Mouse (Mus musculus) activated CD4-positive, CD25-positive, alpha-beta regulatory T cell (primary cell): Measurements from ENCODE around the gene C8g. TPM values are rescaled to one million over a fixed set of nuclear protein-coding genes. Genes with fewer than 3 reads are reported as not detected.

Experiments used
- polyA plus RNA-seq, 2 experiments: library from polyadenylated mRNA; unstranded; fragments of 100-300 nt; shearing (Covaris generic); gene quantifications; one replicate each; pipeline ENCODE4 v1.2.1; 2017

C8g gene
- 1 to 10 TPM; 5.9 to 6.1 TPM for polyA plus RNA-seq

GRCm38 (mm10) chr2:25501593-25502486 is at the start of gene C8g:
Gene C8g, minus strand, starts transcription at chr2:25501719.

GRCm38 (mm10) chr2:25546811-25547491 is 45.4 kb upstream of the C8g start, which contains the start of gene Traf2:
Gene Traf2, minus strand, starts transcription at chr2:25546940.

GRCm38 (mm10) chr2:25500576-25501405 is 728 bp downstream of the C8g start, which contains the start of gene Fbxw5:
Gene Fbxw5, plus strand, starts transcription at chr2:25500750.

GRCm38 (mm10) chr2:25493476-25493961 is 8.0 kb downstream of the C8g start, which contains the start of gene Lcn12:
Gene Lcn12, minus strand, starts transcription at chr2:25493911.

GRCm38 (mm10) chr2:25469969-25470368 is 31.6 kb downstream of the C8g start, which contains the start of gene Ptgds:
Gene Ptgds, minus strand, starts transcription at chr2:25470046.

GRCm38 (mm10) chr2:25460551-25461309 is 40.8 kb downstream of the C8g start, which contains the start of gene Paxx:
Gene Paxx, minus strand, starts transcription at chr2:25461094.

GRCm38 (mm10) chr2:25456205-25456953 is 45.1 kb downstream of the C8g start, which contains the start of gene Clic3:
Gene Clic3, plus strand, starts transcription at chr2:25456838.

Other genes with a start within 250 kb of the C8g start
- 10 to 100 TPM; 31.0 to 41.1 TPM for gene Tmem203, start 246.3 kb downstream of the C8g start, polyA plus RNA-seq
- gene Tprn, start 239.1 kb downstream of the C8g start, polyA plus RNA-seq = 10 to 100 TPM; 10.9 to 12.4 TPM
- 100 to 1,000 TPM; 140 TPM for gene Ssna1, start 229.3 kb downstream of the C8g start, polyA plus RNA-seq
- 10 to 100 TPM; 78.1 to 84.1 TPM for gene Anapc2, start 229.2 kb downstream of the C8g start, polyA plus RNA-seq
- not detected for gene Tmem210, start 213.6 kb downstream of the C8g start, polyA plus RNA-seq
- not detected for gene Lrrc26, start 211.8 kb downstream of the C8g start, polyA plus RNA-seq
- under 1 TPM; 0.10 to 0.39 TPM for gene Grin1, start 182.5 kb downstream of the C8g start, polyA plus RNA-seq
- 10 to 100 TPM; 17.2 to 17.6 TPM for gene Man1b1, start 169.4 kb downstream of the C8g start, polyA plus RNA-seq
- gene Dpp7, start 145.4 kb downstream of the C8g start, polyA plus RNA-seq = 10 to 100 TPM; 13.0 to 16.1 TPM
- gene Uap1l1, start 136.0 kb downstream of the C8g start, polyA plus RNA-seq = 10 to 100 TPM; 50.7 to 71.9 TPM
- 1 to 10 TPM; 4.3 to 6.6 TPM for gene Sapcd2, start 129.4 kb downstream of the C8g start, polyA plus RNA-seq
- under 1 TPM in 1 of 2 experiments, not detected in 1; 0.17 TPM for gene Entpd2, start 105.8 kb downstream of the C8g start, polyA plus RNA-seq
- gene Npdc1, start 102.4 kb downstream of the C8g start, polyA plus RNA-seq = 1 to 10 TPM; 1.1 to 4.0 TPM
- 10 to 100 TPM; 13.1 to 35.9 TPM for gene Fut7, start 78.5 kb downstream of the C8g start, polyA plus RNA-seq
- gene Abca2, start 73.0 kb downstream of the C8g start, polyA plus RNA-seq = 10 to 100 TPM; 20.5 to 67.6 TPM
- 1 to 10 TPM; 1.1 to 2.4 TPM for gene Clic3, start 44.9 kb downstream of the C8g start, polyA plus RNA-seq
- 100 to 1,000 TPM in 1 of 2 experiments, 10 to 100 TPM in 1; 95.9 to 106 TPM for gene Paxx, start 40.6 kb downstream of the C8g start, polyA plus RNA-seq
- gene Ptgds, start 31.7 kb downstream of the C8g start, polyA plus RNA-seq = under 1 TPM in 1 of 2 experiments, not detected in 1; 0.63 TPM
- not detected for gene Lcn12, start 7.8 kb downstream of the C8g start, polyA plus RNA-seq
- gene Fbxw5, start 969 bp downstream of the C8g start, polyA plus RNA-seq = 10 to 100 TPM; 64.4 to 86.7 TPM
- 10 to 100 TPM; 52.5 to 80.6 TPM for gene Traf2, start 45.2 kb upstream of the C8g start, polyA plus RNA-seq
- 100 to 1,000 TPM; 327 to 440 TPM for gene Edf1, start 56.1 kb upstream of the C8g start, polyA plus RNA-seq
- 1 to 10 TPM; 1.2 to 1.8 TPM for gene Mamdc4, start 73.1 kb upstream of the C8g start, polyA plus RNA-seq
- 10 to 100 TPM; 51.3 to 89.9 TPM for gene Phpt1, start 73.5 kb upstream of the C8g start, polyA plus RNA-seq
- gene Ajm1, start 80.0 kb upstream of the C8g start, polyA plus RNA-seq = under 1 TPM; 0.58 to 0.69 TPM
- 10 to 100 TPM; 30.8 to 31.8 TPM for gene Rabl6, start 106.8 kb upstream of the C8g start, polyA plus RNA-seq
- not detected for gene Ccdc183, start 116.0 kb upstream of the C8g start, polyA plus RNA-seq
- gene Tmem141, start 120.3 kb upstream of the C8g start, polyA plus RNA-seq = 1 to 10 TPM; 1.2 to 4.9 TPM
- gene Fcna, start 126.3 kb upstream of the C8g start, polyA plus RNA-seq = 1 to 10 TPM; 4.7 to 8.3 TPM
- not detected for gene Lcn8, start 151.4 kb upstream of the C8g start, polyA plus RNA-seq
- gene Lcn5, start 156.2 kb upstream of the C8g start, polyA plus RNA-seq = not detected
- gene Lcn6, start 175.1 kb upstream of the C8g start, polyA plus RNA-seq = under 1 TPM in 1 of 2 experiments, not detected in 1; 0.60 TPM
- gene Lcn10, start 181.0 kb upstream of the C8g start, polyA plus RNA-seq = under 1 TPM; 0.14 to 0.21 TPM
- gene Obp2a, start 198.3 kb upstream of the C8g start, polyA plus RNA-seq = not detected
- gene Bmyc, start 205.0 kb upstream of the C8g start, polyA plus RNA-seq = 10 to 100 TPM; 57.5 to 58.4 TPM
- not detected for gene Obp2b, start 235.3 kb upstream of the C8g start, polyA plus RNA-seq